Mouse (Mus musculus) inflammation-experienced regulatory T-cells, adult 6 months (primary cell): Measurements from ENCODE around the gene Pcdh7. TPM values are rescaled to one million over a fixed set of nuclear protein-coding genes. Genes with fewer than 3 reads are reported as not detected.

ENCODE experiments used
- ATAC-seq: one replicate; pipeline ENCODE4 v1.8.0; 2017
- polyA plus RNA-seq, 3 experiments: library from polyadenylated mRNA; unstranded; fragments of 100-300 nt; shearing (Covaris generic); gene quantifications; one replicate each; pipeline ENCODE4 v1.2.1; 2017

Pcdh7 gene
- polyA plus RNA-seq, 3 experiments from 2014 or later, result not detected

DNA sequence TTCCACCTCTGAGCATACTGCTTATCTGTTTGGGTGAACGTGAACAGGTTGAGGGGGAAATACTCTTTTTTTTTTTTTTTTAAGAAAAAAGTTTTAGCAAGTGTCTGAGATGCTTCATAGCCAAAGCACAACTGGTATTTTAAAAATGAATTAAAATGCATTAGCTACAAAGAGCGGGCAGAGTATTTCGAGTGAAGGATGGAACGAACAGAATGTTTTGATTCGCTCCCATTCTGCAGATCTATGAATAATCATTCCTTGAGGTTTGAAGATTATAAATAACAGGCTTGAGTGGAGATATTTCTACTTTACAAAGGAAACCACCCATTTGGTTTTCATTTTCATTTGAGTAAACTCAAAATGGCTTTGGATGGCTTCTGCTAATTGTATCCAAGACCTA lies 214.0 kb downstream of the Pcdh7 start:
- no peak for ATAC-seq

DNA sequence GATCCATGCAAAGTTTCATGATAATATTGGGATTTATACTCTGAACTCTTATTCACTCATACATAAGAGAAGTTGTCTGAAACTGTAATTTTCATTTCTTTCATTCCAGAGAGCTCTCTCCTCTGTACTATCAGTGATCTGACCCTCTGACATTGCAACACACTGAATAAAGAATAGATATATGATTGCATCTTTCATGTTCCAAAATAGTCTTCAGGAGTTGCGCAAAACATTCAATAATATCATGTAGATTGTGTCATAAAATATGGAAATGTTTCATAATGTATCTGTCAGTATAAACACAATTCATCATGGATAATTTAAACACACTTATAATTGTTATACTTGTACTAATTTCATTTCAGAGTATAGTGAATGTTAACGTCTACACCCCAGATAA lies 216.9 kb downstream of the Pcdh7 start:
- ATAC-seq, result no peak

DNA sequence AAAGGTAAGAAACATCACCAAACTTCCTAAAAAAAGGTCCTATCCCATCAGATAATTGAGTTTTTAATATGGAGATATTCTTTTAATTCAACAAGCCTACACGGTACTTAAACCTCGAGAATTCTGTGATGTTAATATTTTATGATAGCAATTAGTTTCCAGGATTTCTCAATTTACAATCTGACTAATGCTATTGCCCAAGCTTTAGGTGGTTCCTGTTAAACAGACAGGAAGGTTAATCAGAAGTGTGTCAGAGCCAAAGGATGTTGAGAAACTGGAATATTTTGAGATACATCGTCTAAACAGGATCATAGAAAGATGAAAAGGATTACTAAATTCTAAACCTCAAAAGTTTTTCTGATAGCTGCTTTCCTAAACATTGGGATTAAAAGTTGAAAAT lies 222.7 kb downstream of the Pcdh7 start:
- ATAC-seq, result no peak

DNA sequence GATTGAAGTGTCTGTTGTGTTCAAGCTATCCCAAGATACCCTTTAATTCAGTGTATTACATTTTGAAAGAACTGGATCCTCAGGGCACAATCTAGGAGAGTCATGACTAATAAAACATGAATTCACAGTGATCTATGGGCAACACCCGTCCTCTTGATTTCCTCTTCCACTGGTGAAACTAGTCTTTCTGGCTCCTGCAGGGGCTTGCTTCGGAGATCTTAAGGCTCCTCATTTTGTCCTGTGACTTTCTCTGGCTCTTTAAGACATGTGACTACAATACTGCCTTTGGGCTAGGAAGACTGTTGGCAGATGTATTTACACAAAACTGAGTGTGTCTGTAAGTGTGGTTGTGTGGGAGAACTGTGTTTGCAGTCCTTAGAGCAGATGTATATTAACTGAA lies 225.4 kb downstream of the Pcdh7 start:
- ATAC-seq, result no peak

DNA sequence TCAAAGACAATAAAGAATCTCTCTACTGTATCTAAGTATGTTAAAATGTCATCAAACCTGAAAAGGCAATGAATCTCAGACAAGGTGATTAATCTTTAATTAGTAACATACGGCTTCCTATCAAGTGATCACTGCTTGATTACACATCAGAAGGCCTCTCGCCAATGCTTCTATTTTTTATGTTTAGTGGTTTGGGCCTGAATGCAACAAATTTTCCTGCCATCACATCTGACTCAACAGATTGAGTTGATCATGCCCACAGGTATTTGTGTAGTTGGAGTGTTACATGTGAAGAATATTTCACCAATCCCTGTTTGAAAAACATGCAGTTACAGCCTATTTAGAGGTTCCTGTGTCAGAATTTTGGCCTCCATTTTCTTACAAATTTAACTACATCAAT lies 225.8 kb downstream of the Pcdh7 start:
- ATAC-seq, result no peak

DNA sequence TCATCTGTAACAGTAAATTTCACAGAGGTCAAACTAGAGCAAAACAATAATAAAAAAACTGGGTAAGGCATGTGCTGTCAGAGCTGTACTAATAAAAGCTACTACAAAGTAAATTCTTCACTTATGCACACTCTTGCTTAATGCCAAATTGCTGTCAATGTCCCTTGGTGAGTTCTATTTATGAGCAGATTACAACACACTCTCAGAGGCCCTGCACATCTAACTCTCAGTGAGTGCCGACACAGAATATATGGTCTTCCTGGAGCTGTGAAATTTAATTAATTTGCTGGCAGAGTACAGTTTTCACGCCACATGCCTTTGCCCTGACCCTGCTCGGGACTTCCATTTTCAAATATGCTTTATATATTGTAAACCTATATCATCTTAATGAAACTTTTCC lies 227.7 kb downstream of the Pcdh7 start:
- ATAC-seq, result no peak

DNA sequence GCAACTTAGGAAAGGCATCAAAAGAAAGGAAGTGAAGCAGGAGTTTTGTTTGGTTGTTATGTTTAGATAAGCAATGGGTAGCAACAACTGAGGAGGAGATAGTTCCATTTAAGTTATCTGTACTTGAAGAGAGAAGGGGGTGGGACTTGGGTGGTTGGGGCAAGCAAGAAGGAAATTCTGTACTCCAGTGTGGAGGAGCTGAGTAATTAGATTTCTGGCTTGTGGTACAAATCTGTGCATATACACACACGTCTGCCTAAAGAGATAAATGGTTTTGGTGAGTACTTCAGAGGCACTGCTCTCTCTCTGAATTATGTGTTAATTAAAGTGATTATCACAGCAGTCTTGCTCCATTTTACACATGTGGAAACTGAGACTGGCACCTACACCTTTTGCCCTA lies 241.6 kb downstream of the Pcdh7 start:
- no peak for ATAC-seq

DNA sequence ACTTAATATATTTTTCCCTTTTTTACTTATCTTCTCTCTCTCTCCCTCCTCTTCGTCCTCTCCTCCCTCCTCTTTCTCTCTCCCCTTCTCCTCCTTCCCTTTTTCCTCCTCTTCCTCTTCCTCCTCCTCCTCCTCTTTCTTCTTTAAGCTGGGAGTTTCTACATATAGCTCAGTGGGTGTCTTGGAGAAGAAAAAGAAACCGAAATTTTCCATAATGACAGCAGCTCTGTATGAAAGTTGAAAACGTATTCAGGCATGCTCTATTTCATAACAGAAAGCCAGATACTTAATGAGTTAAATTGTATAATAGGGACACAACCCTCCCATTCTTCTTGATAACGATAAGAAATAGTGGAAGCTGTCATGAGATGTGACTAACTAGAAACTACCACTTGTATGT lies 246.0 kb downstream of the Pcdh7 start:
- no peak for ATAC-seq

DNA sequence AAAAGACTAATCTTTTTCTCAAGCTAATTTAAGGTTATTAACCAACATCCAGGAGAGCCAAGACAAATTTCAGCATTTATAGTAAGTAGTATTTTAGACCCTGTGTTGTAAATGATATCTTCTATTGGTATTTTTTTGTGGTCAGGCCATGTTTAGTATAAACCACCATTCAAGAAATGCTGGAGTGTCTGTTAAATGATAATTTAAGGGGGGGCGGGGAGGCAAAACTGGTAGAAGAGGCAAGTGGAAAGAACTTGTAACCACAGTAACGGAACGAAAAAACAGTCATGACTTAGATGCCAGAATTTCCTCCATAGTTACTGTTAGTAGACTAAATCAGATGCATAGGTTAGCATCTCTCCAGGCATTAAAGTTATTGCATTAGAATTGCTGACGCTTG lies 246.4 kb downstream of the Pcdh7 start:
- no peak for ATAC-seq

DNA sequence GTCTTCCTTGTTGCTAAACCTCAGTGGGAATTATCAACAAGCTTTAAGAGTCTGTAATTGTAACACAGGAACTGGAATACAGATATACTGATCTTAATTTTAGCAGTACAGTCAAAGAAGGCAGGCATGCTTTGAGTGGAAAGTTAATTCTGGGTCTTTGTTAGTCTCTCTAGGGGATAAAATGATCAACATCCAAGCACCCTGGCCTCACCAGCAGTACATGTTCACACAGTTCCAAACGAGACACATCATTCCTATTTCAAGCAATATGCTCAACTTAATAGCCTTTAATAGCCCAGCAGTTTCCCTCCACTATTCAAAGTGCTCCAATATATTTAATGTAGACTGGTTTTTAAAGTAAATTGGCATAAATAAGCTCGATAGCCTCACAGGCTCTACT lies 275.8 kb downstream of the Pcdh7 start:
- ATAC-seq, result no peak

DNA sequence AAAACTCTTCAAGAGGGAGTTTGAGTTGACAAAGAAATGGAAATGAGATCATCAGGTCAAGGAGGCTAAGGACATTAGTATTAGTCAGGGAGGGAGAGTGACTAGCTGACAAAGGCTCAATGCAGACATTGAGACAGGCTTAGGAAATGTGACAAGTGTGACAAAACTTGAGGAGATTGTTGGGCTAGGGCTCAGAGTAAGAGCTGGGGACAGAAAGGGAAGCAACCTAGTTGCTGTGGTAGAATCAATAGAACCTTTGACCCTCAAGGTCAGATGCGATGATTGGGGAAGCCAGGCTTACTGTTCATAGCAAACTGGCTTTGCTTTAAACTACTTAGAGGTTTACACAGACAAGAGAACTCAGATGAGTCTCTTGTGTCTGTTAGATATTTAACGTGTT lies 303.6 kb downstream of the Pcdh7 start:
- ATAC-seq, result no peak

DNA sequence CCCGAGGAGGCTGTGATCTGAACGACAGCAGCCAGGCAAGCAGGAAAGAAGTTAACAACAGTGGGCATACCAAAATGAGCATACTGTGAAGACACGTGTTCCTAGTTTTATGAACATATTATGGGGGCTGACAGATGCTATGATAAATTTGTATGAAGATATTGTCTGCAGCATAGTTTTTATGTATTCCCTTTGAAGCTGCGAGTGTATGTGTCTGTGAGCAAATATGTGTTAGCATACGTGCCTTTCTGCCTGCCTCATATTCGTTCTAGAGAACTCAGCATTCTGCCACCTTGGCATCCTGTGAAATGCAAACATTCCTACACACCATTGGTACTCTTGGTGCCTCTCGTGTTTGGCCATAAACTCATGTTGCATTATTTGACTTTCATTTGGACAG lies 307.4 kb downstream of the Pcdh7 start:
- ATAC-seq, result no peak

DNA sequence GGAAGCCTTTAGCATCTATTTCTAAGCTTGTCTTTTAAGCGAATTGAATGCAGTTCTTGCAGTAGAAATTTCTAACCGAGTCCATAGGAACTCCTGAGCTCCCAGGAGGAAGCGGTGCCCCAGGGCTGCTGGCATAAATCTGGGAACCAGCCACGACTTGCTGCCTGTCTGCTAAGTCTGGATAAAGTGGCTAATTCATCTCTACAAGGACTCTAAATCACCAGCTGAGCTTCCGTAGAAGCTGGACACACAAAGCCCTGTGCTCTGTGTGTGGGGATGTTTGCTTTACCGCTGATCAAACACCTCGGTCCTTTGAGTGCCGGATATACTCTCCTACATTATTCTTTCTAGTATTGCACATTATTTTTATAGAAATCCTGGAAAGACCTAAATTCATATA lies 308.0 kb downstream of the Pcdh7 start:
- no peak for ATAC-seq

DNA sequence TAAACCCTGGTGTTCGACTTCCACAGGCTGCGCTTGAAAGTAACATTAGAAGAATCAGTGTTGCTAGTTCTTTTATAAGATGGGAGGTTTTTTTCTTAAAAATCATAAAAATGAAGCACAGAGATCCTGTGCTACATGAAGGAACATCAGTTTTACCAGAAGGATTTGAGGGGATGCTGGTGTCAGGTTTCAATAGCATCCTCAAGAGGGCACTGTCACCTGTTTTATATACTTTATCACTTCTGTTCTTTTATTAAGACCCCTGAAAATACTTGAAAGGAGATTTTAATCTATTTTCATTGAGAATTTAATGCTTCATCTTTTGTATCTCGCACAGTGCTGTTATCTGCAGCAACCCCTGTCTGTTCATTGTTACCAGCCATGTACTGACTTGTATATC lies 322.1 kb downstream of the Pcdh7 start:
- no peak for ATAC-seq

DNA sequence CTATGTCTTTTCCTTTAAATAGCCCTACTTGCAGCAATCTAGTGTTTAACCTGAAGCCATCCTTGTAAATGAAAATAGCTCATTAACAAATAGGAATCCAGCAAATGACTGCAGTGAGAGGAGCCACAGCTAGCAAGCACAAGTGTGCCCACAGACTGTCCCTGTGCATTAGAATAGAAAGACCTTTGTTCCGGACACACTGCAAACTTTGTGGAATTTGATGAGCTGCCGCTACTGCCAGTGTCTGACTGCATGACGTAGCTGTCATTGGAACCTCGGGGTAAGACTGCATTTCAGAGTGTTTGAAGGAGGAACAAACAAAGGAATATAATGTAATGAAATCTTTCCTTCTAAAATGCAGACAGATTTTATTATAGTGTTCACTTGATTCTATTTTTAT lies 326.4 kb downstream of the Pcdh7 start:
- no peak for ATAC-seq

DNA sequence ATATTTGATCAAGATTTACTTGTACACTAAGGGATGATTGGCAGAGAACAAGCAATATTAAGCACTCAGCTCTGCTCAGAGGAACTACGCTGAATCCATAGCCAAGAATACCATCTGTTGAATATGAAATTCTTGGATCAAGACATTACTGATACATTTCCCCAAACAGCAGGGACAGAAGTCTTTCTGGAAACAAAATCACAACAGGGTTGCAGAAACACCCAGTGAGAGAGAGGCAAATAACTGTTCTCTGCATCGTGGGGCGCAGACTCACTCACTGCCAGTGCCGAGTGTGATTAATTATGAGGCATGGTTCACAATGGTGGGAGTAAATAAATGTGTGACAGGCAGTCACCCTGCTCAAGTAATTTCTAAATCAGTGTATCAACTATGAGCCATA lies 363.3 kb downstream of the Pcdh7 start:
- ATAC-seq, result no peak

DNA sequence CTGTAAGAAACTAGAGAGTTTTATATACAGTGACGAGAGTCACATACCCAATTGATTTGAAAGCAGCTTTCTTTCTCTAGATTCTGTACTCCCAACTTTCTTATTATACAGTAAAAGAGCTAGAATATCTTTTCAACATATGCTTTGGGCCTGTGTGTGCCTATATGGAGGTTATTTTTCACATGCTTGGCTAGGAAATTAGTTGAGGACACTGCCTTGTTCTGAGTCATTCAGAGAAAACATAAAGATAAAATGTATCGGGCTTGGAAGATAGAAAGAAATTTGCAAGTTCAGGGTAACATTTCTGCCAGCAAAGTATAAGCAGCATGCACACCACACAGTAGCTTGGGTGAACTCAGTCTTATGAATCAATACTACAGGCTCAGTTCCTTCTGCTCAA lies 364.5 kb downstream of the Pcdh7 start:
- ATAC-seq, result no peak

DNA sequence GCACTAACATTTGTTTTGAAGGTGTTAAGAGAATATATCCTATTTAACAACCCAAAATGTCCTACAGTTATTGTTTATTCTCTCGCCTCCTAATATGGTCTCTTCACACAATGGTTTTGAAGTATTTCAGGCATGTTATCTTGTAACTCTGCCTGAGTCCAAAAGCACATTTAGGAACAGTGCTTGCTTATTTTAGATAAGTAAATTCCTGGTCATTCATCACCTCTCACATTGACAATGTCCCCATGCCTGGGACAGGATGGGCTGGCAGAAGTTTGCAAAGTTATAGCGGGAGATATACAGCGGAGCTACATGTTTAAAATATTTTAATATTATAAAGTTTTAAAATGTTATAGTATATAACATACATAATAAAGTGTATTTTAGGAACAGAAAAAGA lies 365.3 kb downstream of the Pcdh7 start:
- no peak for ATAC-seq

DNA sequence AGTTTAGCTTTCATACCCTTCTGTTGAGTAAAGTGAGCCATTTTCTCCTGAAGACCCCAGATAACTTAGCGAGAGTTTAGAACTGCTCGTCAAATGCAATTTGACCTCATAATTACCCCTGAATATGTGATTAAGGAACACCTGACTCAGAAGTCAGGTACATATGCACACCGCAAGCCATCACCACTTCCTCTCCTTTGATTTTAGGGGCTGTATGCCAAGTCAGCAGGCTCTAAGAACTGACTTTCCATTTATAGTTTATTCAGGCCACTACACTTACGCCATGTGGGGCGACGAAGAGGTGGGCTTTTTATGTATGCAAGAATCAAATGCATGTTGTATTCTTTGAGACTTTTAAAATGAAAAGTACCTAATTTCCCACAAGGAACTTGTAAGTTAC lies 366.2 kb downstream of the Pcdh7 start:
- ATAC-seq, result no peak

DNA sequence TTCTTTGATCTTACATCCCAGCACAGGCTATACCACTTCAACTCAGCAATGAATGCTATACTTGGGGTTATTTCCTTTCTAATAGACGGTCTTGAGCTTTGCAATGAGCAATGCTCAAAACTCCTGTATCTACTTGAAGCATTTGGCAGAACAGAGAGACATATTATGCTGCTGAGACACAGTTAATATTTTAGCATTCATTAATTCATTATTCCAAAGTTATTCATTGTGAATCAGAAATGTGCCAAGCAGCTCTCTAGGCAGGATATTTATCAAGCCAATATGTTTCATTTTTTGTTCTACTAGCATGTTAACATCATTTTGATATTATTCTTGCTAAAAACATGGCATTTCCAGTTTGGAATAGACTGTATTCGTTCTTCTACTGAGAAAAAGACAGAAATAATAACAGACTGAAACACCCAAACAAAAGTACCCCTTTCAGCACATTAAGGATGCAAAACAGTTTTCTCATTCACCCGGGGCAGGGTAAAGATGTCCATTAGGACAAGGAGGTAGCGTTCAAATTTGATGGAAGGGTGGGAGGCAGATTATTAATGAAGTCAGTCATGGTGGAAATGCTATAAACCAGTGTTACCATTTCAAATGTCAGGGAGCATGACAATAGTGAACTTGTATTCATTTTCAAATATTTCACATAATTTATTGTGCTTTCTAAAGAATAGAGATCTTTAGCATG lies 391.0 kb downstream of the Pcdh7 start:
- no peak for ATAC-seq

DNA sequence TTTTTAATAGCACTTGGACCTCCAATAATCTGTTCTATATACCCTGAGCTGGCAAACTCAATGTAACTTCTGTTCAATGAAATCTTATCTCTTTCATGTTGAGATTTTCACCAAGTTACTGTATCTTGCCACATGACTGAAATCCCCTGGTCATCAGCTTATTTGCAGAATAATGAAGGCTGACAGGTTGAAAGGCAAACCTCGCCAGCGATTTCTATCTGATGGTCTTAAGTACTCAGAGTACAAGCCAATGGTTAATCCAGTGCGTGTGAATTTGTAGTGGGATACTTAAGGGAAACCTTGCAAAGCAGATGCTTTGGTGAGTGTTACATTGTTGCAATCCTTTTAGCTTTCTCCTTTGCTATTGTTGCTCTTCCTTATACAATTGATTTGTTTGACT lies 398.3 kb downstream of the Pcdh7 start:
- ATAC-seq, result no peak

DNA sequence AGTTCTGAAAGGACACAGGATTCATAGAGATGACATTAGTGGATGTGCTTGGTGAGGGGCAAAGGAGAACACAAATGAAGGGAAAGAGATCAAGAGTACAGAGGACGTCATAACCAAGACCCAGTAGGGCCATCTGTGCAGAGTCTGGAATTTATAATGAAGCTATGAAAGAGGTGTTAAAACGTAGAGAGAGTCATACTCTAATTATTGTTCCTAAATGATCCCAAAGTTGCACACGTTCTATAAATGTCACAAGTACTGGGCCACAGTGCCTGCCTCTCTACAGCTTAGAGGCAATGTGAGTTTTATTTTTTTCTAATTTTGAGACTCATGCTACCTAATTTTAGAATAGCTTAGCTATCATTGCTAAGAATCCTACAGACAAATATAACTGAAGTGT lies 400.1 kb downstream of the Pcdh7 start:
- ATAC-seq, result no peak

DNA sequence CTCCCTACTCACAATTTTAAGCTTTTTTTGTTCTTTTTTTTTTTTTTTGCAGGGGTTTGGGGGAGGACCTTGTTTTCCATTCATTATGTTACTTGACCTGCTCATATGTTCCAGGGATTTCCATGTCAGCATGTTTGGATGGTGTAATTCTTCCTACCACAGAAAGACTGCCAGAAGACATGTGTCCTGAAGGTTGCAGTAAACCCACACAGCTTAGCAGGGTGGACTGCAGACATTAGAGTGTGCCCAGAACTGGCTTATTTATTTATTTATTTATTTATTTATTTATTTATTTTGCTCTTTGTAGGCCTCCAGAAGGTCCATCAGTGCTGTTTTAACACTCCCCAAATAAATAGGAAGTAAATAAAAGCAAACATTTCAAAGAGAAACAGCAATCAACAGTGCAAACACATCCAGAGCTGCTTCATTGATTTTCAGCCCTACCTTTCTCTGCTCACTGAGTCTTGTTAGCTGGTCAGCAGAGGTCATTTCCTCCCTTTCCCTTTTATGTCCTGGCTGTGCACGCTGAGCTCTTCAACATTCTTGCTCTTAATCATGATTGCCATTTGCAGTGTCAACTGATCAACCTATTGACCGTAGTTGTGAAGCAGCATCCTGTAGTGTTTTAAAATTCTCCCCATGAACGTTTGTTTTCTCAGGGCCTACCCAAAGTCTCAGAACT lies 401.3 kb downstream of the Pcdh7 start:
- no peak for ATAC-seq

DNA sequence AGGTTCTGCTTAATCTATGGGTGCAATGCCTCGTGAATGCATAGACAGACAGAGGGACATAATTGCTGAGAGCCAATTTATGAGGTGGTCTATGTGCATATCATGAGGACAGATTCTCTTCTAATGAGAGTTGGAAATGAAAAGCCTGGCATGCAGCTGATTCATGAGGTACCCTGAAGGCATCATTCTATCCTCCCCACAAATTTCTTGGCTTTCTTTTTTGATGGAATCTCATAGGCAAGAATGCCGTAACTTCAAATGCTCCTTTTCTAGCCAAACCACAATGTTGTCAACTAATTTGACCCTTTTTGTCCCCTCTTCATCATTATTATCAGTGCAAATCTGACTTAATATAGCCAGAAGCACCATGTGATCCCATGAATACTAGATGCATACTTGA lies 426.1 kb downstream of the Pcdh7 start:
- ATAC-seq, result no peak

DNA sequence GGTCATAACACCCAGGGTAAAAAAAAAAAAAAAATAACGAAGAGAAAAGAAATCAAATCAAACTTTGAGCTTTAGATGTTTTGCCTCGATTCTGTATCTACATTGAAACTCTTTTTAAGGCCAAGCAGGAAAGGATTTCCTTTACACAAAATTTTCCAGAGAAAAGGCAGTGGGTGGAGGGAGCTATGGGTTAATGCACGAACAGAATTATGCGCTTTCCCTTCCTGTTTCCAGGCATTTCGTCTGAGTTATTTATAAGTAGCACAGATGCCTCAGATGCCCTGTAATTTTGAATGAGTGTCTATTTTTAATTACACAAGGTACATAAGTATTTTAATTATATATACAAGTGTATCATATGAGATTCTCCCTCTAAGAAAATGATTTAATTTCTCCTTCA lies 436.2 kb downstream of the Pcdh7 start:
- no peak for ATAC-seq
